Mouse (Mus musculus) ES-Bruce4 (cell line): ENCODE results near the gene Wap.

Experiments used
- CTCF ChIP-seq: IDR thresholded peaks from one replicate; pipeline ENCODE4 v1.8.1; 2011; ENCODE audit warnings: low read depth, low read length
- EP300 ChIP-seq: IDR thresholded peaks from 2 replicates; pipeline ENCODE4 v1.6.1; 2011; ENCODE audit warnings: low read depth, low read length; ENCODE audit not compliant: insufficient read depth
- POLR2A ChIP-seq: IDR thresholded peaks from one replicate; pipeline ENCODE4 v1.8.1; 2011; ENCODE audit warnings: low read length; ENCODE audit not compliant: insufficient read depth

DNA sequence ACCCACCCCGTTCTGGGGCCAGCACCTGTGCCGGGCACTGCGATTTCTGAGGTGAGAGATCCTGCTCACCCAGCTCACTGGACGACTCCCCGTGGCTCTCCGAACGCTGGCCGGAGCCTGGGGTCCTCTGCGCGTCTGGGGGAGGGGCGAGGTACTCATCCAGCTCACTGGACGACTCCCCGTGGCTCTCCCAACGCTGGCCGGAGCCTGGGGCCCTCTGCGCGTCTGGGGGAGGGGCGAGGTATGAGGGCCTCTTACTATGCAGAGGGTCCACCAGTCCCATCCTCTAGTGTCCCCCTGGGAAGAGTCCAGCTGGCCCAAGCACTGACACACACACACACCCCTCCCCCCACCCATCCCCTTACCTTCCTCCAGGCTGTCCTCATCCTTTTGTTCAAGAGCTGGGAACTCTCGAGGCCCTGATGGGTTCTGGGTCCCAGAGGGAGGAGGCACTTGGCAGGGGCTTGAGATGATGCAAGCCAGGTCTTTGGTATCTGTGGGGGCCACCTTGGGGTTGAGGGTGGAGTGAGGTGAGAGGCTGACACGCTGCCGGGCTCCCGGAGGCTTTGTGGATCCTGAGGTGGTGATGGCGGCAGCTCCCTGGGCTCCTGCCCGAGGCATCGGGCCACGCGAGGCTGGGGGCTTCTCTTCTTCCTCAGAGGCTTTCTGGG is 39.3 kb downstream of the Wap start:
- TF ChIP-seq CTCF (no peak), POLR2A (no peak), EP300 (no peak)
